Mouse (Mus musculus): ENCODE data around the gene B4galt3. TPM values are rescaled to one million over a fixed set of nuclear protein-coding genes. Genes with fewer than 3 reads are reported as not detected.

B4galt3 gene
- total RNA-seq, 4 experiments from 2014 or later = 28.5 to 44.8 (median 43.0) TPM

DNA sequence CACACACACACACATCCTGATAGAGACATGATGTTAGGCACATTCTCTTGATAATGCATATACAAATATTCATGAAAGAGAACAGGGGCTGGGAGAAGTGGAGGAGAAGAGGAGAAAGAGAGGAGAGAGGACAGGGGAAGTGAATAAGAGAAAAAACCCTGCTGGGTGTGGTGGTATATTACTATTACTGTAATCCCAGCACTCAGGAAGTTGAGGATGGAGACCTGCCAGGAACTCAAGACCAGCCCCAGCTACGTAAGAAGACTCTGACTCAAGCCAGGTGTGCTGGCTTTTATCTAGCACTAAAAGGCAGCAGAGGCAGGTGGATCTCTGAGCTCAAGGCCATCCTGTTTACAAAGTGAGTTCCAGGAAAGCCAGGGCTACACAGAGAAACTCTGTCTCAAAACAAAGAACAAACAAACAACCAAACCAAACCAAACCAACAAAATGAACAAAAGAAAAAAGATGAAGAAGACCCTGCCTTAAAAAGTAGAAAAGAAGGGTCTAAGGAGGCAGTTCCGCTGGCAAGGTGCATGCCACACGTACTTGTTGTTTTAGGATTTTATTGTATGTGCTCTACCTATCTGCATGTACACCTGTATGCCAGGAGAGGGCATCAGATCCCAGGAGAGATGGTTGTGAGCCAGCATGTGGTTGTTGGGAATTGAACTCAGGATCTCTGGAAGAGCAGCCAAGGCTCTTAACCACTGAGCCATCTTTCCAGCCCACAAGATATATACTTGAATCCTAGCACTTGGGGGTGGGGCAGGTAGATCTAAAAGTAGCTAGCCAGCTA is 6.3 kb upstream of the B4galt3 start:
- DNase-seq = no peak

DNA sequence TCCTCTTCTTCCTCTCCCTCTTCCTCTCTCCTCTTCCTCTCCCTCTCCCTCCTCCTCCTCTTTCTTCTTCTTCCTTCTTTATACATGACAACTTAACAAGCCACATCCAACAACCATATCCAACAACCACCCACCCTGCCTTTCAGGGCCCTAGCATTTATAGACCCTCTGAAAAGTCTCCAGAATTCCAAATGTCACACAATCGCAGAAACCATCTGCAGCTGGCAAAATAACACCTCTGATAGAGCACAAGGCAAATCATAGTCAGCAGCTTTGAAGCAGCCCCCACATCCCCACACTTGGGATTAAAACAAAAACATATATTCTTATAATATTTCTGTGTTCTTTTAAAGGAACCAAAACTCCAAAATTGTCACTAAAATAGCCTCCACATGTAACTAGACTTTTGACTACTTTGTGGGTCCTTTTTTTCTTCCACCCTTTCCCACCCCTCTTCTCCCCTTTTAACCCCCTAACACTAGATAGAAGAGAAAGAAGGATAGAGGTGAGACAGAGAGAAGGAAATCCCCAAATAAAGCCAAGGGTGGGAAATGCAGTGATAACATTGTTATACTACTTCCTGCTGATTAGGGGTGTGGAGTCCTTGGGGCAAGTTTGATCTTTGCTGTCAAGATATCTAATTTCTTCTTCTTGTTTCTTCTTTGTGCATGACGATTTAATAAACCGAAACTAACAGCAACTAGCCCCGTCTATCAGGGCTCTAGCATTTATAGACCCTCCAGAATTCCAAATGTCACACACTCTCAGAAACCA is 4.0 kb upstream of the B4galt3 start:
- no peak for DNase-seq

DNA sequence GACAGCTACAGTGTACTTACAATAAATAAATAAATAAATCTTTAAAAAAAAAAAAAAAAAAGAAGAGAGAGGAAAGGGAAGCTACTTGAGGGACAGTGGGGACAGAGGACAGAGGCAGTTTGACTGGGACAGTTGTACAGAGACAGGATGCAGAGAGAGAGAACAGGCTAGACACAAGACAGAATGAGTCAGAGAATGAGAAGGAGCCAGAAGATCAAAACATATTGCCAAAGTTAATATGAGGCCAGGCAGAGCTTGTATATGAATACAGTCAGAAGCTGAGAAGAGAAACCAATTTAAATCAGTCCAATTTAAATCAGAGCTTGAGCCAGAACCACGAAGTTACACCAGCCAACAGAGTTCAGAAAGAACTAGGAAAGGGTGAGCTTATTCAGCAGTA is 1.8 kb upstream of the B4galt3 start:
- no peak for DNase-seq

DNA sequence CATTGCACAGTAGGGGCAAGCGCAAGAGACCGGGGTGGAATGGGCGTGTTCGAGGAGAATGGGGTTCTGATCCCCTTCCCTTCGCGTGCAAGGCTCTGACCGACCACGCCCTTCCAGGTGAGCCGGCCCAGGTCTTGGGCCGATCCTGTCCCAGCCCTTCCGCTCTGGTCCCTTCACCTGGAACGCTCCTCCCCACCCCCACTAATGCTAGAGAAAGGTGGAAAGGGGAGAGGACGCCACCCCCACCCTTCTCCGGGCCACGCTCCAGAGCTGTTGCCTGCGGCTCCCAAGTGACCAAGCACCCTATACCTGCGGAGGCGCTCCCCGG is 409 bp downstream of the B4galt3 start:
- DNase-seq = no peak

DNA sequence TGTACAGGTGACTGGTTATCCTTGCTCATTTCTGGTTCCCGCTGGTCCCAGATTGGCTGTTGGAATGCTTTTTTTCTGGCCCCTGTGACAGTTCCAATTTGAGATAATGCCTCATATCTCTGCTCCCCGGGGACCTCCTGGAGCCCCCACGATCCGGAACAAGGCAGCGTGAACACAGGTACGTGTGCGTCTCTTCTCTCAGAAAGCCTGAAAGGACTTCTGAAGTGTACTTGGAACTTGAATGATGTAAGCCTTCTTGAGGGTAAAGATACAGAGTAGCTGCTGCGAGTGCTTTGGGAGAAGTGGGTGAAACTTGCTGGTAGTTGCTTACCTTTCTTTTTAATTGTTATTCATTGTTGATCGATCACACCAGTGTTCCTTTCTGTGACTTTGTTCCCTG is 1.1 kb downstream of the B4galt3 start:
- DNase-seq = no peak

DNA sequence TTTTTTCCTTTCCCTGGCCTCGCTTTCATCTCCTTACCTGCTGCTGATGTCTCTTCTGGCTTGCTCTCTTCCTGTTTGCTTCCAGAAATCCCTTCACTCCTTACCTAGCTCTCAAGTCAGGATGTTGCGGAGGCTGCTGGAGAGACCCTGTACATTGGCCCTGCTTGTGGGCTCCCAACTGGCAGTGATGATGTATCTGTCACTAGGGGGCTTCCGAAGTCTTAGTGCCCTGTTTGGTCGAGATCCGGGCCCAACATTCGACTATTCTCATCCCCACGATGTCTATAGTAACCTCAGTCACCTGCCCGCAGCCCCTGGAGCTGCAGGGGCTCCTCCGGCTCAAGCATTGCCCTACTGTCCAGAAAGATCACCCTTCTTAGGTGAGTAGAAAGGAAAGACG is 1.5 kb downstream of the B4galt3 start:
- DNase-seq = no peak

DNA sequence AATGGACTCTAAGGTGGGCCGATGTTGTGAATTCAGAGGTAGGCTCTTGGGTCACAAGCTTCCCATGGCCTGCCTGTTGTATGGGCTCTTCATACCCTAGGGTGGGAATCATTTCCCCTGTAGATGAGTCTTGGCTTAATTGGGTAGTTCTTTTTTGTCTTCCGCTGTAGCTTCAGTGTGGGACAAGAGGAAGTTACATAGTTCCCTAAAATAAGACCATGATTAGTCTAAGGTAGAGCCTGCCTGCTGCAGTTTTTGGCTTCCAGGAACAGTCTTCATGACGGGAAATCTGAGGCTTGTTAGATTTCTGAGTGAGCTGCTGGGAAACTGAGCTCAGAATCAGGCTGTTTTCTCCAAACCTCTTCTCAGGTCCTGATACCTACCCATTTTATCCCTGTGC is 2.0 kb downstream of the B4galt3 start:
- DNase-seq = no peak

DNA sequence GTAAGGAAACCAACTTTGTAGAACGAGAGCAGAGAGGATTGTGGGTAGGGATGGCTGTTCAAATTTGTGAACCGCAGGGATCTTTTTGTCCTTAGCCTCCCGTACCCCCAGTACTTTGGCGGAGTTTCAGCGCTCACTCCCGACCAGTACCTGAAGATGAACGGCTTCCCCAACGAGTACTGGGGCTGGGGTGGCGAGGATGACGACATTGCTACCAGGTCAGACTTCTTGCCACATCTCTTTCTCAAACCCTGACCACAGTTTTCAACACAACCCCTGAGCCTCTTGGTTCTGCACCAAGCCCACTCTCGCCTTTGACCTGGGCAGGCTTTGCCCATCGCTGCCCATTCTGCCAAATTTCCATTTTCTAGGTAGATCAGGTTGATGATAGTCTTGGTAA is 4.0 kb downstream of the B4galt3 start:
- DNase-seq = no peak

DNA sequence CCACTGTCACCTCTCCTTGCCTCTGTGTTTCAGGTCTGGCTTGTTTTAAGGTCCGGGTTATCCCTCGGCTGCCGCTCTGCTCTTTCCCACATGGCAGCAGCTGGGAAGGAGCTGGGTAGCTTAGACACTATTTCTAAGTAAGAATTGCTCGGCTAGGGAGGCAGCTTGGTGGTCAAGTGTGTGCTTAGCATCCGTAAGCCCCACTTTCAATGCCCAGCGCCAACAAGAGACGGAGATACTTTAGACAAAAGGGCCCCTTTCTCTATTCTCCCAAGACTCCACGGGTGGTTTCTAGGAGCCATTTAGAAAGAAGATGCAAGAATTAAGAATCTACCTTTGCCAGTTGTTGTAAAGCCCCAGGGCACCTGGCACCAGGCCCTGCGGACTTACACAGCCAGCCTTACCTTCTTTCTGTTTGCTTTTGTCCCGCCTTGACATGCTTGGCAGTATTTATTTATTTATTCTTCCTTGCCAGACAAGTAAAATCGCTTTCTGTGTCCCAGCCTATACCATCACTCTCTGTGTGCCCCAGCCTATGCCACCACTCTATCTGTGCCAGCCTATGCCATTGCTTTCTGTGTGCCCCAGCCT is 5.1 kb downstream of the B4galt3 start:
- DNase-seq = no peak

DNA sequence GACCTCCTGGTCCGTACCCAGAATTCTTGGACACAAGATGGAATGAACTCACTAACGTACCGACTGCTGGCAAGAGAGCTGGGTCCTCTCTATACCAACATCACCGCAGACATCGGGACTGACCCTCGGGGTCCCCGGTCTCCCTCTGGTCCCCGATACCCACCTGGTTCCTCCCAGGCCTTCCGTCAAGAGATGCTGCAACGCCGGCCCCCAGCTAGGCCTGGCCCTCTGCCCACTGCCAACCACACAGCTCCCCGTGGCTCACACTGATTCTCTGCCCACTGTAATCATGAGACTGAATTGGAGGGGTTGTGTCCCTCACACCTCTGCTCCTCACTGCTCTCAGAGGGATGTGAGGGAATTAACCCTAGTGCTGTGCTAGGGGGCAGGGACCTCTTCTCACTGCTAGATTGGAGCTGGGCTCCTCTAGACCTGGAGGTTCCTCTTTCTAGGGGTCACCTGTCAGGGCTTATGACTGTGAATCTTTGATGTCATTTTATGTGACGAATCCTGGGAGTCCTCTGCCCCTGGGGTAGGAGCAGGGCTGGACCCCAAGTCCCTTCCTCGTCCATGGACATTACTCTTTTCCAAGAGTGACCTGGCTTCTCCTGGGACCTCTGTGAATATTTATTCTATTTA is 6.1 kb downstream of the B4galt3 start:
- no peak for DNase-seq

DNA sequence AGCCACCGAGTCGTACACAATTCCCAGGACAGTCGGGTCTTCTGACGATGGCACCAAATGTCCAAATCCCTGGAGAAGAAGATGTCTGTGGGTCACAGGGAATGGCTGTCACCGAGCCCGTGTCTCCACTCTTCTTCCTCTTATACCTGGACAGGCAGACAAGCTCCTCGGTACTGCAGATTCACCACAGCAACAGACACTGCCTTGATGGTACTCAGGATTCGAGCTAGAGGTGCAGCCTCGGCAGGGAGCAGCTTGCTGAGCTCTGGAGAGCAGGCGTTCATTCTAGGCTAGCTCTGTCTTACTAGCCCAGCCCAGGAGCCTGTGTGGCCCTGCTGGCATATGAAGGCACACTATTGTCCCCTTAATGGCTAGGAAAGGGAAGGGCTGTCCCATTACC is 7.6 kb downstream of the B4galt3 start:
- DNase-seq = no peak

DNA sequence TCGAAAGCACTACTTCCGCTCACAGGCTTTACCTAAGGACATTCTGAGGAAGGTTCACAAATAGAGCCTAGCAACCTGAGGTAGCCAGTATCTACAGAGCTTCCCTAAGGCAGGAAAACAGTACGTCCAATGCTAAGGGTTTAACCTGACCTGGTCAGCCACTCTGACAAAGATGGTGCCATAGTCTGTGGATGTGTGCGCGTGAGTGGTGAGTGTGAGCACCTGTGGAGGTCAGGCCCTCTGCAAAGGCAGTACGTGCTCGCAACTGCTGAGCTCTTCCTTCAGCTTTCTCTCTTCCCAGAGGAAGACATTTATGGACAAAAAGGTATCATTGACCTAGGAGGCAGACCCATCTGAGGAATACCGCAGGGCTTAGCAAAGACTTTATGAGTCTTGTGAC is 8.3 kb downstream of the B4galt3 start:
- DNase-seq = peak; percentile 1

DNA sequence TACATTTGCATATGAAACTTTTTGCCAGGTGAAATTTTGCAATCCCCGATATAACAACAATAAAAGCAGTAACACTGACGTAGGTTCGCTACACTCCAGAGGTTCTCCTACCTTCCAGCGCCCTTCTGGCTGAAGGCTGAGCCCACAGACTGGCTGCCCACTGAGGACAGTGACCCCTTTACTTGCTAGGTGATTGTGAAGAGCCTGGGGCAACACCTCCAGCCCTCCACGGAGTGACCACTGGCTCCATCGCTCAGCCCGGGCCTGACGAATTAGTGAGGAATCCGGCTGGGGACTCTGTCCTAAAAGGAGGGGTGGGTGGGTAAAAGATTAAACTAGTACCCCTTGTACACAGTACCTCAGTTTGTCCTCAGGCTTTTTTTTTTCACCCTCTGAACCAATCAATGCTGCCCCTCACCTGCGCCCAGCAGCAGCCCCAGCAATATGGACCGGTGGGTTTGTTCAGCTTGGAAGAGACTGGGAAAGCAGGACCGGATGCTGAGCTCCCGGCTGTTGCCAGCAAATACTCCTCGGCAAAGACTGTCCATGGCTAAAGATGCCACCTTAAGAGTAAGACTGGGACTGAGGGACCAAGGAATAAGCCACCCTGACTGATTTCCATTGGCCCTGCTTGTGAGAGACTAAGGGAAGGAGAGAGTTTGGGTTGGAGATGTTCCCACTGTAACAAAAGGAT is 9.0 kb downstream of the B4galt3 start:
- DNase-seq = peak; percentile 5

DNA sequence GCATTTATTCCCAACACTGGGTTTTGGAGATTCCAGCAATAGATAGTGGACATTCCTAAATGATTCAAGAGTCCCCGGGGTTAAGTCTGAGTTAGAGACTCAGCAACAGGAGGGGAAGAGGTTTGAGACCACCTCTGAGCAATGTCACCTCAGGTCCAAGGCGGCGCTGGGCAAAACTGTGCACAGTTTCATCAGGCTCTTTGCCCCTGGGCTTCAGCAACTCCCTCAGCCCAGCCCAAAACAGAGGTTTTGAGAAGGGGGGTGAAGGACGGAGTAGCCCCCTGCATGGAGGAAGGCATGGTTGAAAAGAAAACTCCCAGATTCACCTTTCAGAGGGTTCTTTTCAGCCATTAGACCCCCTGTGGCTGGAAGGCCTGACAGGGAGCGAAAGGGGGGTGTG is 9.6 kb downstream of the B4galt3 start:
- no peak for DNase-seq

DNA sequence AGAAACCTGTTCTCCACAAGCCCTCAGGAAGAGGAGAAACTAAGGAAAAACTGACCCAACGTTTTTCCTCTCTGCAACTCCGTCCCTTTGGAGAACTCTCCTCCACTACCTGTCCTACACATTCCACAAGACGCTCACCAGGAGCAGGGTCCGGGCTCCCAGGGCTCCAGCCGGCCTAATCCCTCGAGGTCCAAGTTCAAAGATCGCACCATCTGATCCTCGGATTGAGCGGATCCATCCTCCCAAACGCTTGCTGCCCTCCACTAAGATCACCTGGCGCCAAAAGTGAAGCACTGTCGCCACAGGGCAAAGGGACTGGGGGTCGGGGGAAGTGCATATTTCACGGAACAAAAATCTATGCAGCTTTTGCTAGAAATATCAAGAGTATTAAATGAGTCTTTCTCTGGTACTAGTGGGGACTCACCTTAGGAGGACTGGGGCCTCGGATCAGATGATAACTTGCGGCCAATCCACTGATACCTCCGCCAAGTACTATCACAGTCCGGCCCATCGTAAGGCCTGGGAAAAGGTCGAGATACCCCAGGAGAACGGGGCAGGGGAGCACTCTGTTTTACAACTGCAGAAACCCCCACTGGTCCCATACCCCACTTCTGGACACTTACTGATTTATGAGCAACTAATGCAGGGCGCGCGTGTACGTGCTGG is 10.3 kb downstream of the B4galt3 start:
- DNase-seq = no peak

DNA sequence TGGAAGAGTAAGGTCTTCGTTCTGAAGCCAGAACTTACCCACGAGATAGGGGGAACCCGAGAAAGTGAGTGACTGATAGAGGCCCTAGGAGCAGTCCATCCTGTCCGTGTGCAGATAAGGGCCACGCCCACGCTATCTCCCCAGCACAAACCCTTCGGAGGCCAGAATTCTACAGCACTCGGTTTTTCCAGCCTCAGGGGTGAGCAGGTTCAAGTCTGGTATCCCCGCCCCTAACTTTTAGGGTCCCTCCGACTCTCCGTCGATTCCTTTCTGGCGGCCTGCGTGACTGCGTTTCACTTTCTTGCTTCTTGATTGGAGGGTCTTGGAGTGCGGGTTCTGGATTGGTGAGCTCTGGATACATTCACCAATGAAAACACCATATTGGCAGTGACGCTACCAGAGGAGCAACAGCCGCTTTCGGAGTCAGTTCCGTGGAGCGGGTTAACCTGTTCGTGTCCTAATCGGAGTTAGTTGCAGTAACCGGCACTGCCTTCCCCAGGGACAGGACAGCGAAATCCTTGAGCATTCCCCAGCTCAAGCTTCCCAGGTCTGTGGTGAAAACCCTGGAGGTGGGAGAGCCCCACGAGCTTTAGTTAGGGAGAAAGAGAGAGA is 10.9 kb downstream of the B4galt3 start, which contains the start of gene Ppox:
TSS of gene Ppox (minus strand) at position 271 of the 612 bp plus-strand sequence.
- peak; percentile 95 for DNase-seq

DNA sequence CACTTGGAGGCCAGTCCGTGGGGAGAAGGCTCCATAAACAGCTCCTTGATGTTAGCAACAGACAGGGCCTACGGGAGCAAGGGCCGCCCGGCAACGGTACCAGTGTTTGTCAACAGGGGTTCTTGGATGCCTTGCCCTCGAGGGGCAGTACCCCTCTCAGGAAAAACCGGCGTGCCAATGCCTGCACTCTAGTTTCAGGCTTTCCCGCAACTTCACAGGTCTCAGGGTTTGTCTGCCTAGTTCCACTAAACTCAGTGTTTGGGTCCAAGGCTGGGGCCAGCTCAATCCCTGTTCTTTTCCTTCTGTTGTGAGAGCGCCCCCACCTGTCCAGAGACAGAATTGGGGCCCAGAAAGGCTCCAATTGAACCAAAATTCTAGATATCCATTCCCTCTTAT is 11.4 kb downstream of the B4galt3 start:
- peak; percentile 71 for DNase-seq

DNA sequence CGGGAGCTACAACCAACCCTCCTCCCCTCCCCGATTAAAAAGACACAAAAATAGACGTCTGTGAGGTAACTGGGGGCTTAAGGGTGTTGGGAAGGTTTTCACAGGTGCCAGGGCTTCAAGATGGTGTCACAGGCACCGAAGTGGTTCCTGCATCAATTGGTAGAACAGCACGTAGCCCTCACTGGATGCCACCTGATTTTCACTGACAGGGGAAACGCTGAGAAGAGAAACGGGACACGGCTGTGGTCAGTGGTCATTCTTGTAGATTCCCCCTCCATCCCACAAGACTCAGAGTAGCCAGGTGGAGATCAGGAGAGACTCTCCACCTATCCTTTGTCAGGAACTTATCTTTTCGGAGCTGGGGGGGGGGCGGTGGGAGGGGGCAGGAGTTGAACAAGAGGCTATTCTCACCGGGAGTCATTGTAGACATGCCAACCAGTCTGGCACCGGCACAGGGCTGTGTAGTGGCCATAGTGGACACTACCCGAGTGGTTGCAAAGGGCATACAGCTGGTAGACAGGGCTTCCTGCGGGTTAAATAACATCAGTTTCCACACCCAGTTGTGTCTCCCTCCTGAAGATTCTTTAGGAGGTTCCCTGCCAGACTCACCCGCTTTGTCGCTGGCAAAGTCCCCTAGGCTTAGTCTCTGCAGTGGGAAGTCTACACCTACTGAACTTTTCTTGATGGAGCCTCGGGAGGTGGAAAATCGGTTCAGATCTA is 12.1 kb downstream of the B4galt3 start:
- DNase-seq = no peak

DNA sequence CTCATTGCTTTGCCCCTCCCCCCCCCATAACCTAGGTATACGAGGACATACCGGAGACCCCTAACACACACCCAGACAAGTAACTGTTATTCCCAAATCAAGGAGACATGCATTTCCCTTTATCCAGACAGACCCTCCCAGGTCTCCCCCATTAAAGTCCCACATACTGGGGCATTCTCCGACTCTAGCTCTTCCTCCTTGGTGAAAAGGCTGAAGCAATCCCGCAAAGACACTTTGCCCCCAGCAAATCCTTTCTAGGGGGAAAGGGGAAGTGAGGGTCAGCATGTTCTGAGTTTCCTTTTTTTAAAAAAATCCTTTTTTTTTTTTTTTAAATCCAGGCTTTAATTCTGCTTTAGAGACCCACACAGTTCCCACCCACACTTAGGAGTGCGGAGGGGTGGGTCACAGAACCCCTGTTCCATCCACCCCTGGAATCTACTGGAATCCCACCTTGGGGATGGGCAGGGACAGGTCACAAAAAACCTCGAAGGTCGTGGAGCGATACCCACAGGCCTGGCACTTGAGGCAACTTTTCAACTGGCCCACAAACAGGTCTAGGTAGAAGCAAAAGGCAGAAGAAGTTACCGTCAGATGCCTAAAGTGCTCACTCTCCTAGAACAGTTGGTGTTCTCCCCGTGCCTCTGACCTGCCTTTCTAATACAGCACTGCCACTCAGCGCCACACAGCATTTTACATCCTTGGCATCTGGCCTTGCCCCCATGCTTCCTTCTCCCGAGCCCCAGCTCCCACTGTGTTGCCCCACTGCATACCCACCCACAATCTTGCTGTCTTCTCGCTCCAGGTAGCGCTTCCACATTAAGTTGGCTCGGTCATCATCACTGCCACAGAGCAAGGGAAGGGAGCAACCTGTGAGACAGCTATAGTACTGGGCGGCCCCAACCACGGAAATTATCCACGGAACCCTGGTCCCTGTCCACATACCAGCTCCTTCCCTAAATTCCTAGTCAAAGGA is 13.3 kb downstream of the B4galt3 start:
- DNase-seq = no peak

DNA sequence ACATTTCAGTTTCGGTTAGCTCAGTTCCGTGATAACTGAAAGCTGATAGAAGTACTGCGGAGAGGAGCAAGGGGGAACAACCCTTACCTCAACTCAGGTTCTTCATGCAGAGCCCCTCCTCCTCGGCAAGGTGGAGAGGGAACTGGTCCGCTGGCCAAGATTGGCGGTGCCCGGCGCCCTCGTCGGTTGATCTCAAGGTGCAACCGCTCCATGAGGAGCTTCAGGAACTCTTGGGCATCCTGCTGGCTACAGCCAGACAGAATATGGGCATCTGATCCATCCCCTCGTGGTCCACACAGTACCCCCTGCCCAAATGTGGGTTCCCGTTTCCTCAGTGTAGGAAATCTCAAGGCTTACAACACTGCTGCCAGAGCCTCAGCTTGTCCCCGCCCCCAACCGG is 14.4 kb downstream of the B4galt3 start:
- DNase-seq = no peak

All from adrenal gland, adult 8-10 months (tissue).